ENCODE assay signal across 21 mouse cellular contexts in genomic region chr5:20795932-20796331, GRCm38 (mm10).
DNase-seq lines count a peak whose midpoint lies in the region; ATAC-seq lines count a peak whose summit lies in the region.
"Had no signal": no experiment of that assay in that cellular context is flagged by ENCODE, and none has a peak within 500 bp of the region (broad histone marks: within the 10 kb centered on the region; RNA-seq: fewer than 3 reads in every experiment).

No protein-coding gene starts in this region.

- H3K4me1 ChIP-seq in hindbrain, embryonic 16.5 days (ENCODE audit: control insufficient read depth, insufficient read depth, low read depth, low read length): no peaks in the 10 kb centered on the region
- no peaks in the 10 kb centered on the region for H3K4me1 ChIP-seq in hindbrain, embryonic 11.5 days (replicated peaks; ENCODE audit: control insufficient read depth, insufficient read depth, low read length)
- H3K4me1 ChIP-seq in midbrain, embryonic 14.5 days (ENCODE audit: control insufficient read depth, insufficient read depth, low read length): no peaks in the 10 kb centered on the region
- H3K4me1 ChIP-seq in midbrain, embryonic 10.5 days: no peaks in the 10 kb centered on the region
- H3K4me1 ChIP-seq in neural tube, embryonic 14.5 days (ENCODE audit: control insufficient read depth, insufficient read depth, low read length): no peaks in the 10 kb centered on the region
- H3K4me1 ChIP-seq in neural tube, embryonic 15.5 days: no peaks in the 10 kb centered on the region
- H3K4me1 ChIP-seq: embryonic facial prominence, embryonic 10.5 days; embryonic facial prominence, embryonic 12.5 days; forebrain, embryonic 12.5 days had no signal

- no peaks in the 10 kb centered on the region for H3K27me3 ChIP-seq in hindbrain, embryonic 16.5 days (replicated peaks; ENCODE audit: control insufficient read depth, insufficient read depth, low read length)
- H3K27me3 ChIP-seq in hindbrain, embryonic 11.5 days (ENCODE audit: control insufficient read depth, insufficient read depth, low read length): no peaks in the 10 kb centered on the region
- no peaks in the 10 kb centered on the region for H3K27me3 ChIP-seq in midbrain, embryonic 14.5 days (ENCODE audit: control insufficient read depth, insufficient read depth, low read length)
- no peaks in the 10 kb centered on the region for H3K27me3 ChIP-seq in midbrain, embryonic 10.5 days (ENCODE audit: low read depth, poor library complexity, severe bottlenecking)
- no peaks in the 10 kb centered on the region for H3K27me3 ChIP-seq in neural tube, embryonic 14.5 days (ENCODE audit: control insufficient read depth, insufficient read depth, low read length)
- H3K27me3 ChIP-seq in neural tube, embryonic 15.5 days (replicated peaks): no peaks in the 10 kb centered on the region
- H3K27me3 ChIP-seq: embryonic facial prominence, embryonic 12.5 days; forebrain, embryonic 12.5 days had no signal

- no peak overlapping the region for H3K4me3 ChIP-seq in hindbrain, embryonic 16.5 days (ENCODE audit: low read length)
- no peak overlapping the region for H3K4me3 ChIP-seq in hindbrain, embryonic 11.5 days (ENCODE audit: low read depth, low read length)
- no peak overlapping the region for H3K4me3 ChIP-seq in midbrain, embryonic 14.5 days (replicated peaks; ENCODE audit: low read depth, low read length)
- H3K4me3 ChIP-seq in midbrain, embryonic 10.5 days: no peak overlapping the region
- H3K4me3 ChIP-seq in neural tube, embryonic 14.5 days (ENCODE audit: low read depth, low read length): no peak overlapping the region
- no peak overlapping the region for H3K4me3 ChIP-seq in neural tube, embryonic 15.5 days (replicated peaks)
- H3K4me3 ChIP-seq: embryonic facial prominence, embryonic 10.5 days; embryonic facial prominence, embryonic 12.5 days; forebrain, embryonic 12.5 days had no signal

- no peaks in the 10 kb centered on the region for H3K9me3 ChIP-seq in hindbrain, embryonic 16.5 days (ENCODE audit: control insufficient read depth, low read length)
- no peaks in the 10 kb centered on the region for H3K9me3 ChIP-seq in hindbrain, embryonic 11.5 days (ENCODE audit: control insufficient read depth, low read length)
- no peaks in the 10 kb centered on the region for H3K9me3 ChIP-seq in midbrain, embryonic 14.5 days (ENCODE audit: control insufficient read depth, low read length)
- no peaks in the 10 kb centered on the region for H3K9me3 ChIP-seq in midbrain, embryonic 10.5 days (replicated peaks)
- H3K9me3 ChIP-seq in neural tube, embryonic 14.5 days (ENCODE audit: control insufficient read depth, low read length): no peaks in the 10 kb centered on the region
- H3K9me3 ChIP-seq in neural tube, embryonic 15.5 days (replicated peaks): no peaks in the 10 kb centered on the region
- H3K9me3 ChIP-seq: embryonic facial prominence, embryonic 10.5 days; embryonic facial prominence, embryonic 12.5 days; forebrain, embryonic 12.5 days had no signal

- ATAC-seq in hindbrain, embryonic 16.5 days: peak; percentile 85
- ATAC-seq in hindbrain, embryonic 11.5 days (ENCODE audit: low FRiP score): no peak
- ATAC-seq in midbrain, embryonic 14.5 days (ENCODE audit: low FRiP score, low TSS enrichment): no peak
- peak; percentile 51; the same call in 1 of the 2 replicates for ATAC-seq in neural tube, embryonic 14.5 days (ENCODE audit: low read depth)
- ATAC-seq in neural tube, embryonic 15.5 days (ENCODE audit: low FRiP score): 0 out of 2 replicates have a peak, but pooled peaks have one; percentile 50
- ATAC-seq: forebrain, embryonic 14.5 days; forebrain, embryonic 16.5 days had no signal

- H3K27ac ChIP-seq in hindbrain, embryonic 16.5 days (ENCODE audit: low read depth, low read length): peak overlapping the region; percentile 4; the same call in 1 of the 2 replicates
- no peak overlapping the region for H3K27ac ChIP-seq in hindbrain, embryonic 11.5 days (ENCODE audit: low read depth, low read length)
- no peak overlapping the region for H3K27ac ChIP-seq in midbrain, embryonic 14.5 days (replicated peaks; ENCODE audit: low read depth, low read length)
- H3K27ac ChIP-seq in midbrain, embryonic 10.5 days (replicated peaks): no peak overlapping the region
- no peak overlapping the region for H3K27ac ChIP-seq in neural tube, embryonic 14.5 days (ENCODE audit: low read depth, low read length)
- H3K27ac ChIP-seq in neural tube, embryonic 15.5 days (replicated peaks): no peak overlapping the region
- H3K27ac ChIP-seq: embryonic facial prominence, embryonic 10.5 days; embryonic facial prominence, embryonic 12.5 days; forebrain, embryonic 12.5 days had no signal

- DNase-seq in hindbrain, embryonic 11.5 days (ENCODE audit: low spot score): no peak
- peak; percentile 6 for DNase-seq in midbrain, embryonic 14.5 days
- DNase-seq in midbrain, embryonic 10.5 days (ENCODE audit: low spot score): no peak
- no peak for DNase-seq in neural tube, embryonic 10.5 days (ENCODE audit: extremely low spot score, low spot score)
- no peak for DNase-seq in c-Kit-positive CD71-positive TER-119-positive erythroid progenitor cells, embryonic 14.5 days (ENCODE audit: low spot score)
- DNase-seq: adrenal gland, adult 2 months; adrenal gland, postnatal 10 days; adrenal gland, postnatal 25 days; cerebellum, adult 11-12 months; cerebellum, adult 2 months; cerebellum, adult 9-10 months; cerebellum, postnatal 10 days; cerebellum, postnatal 25 days had no signal

- 74% methylated on average over 5 of the region's 5 CpGs for WGBS in hindbrain, embryonic 16.5 days
- 94% methylated on average over 5 of the region's 5 CpGs for WGBS in hindbrain, embryonic 11.5 days
- 85% methylated on average over 5 of the region's 5 CpGs for WGBS in midbrain, embryonic 14.5 days
- WGBS in midbrain, embryonic 10.5 days: 93% methylated on average over 5 of the region's 5 CpGs
- 72% methylated on average over 5 of the region's 5 CpGs for WGBS in neural tube, embryonic 14.5 days
- WGBS in neural tube, embryonic 15.5 days: 51% methylated on average over 5 of the region's 5 CpGs

- H3K9ac ChIP-seq in hindbrain, embryonic 16.5 days (ENCODE audit: low read depth, low read length): no peak overlapping the region
- H3K9ac ChIP-seq in hindbrain, embryonic 11.5 days (ENCODE audit: low read depth, low read length): no peak overlapping the region
- H3K9ac ChIP-seq in midbrain, embryonic 14.5 days (replicated peaks; ENCODE audit: low read length): no peak overlapping the region
- H3K9ac ChIP-seq in neural tube, embryonic 14.5 days (replicated peaks; ENCODE audit: low read depth, low read length): no peak overlapping the region
- no peak overlapping the region for H3K9ac ChIP-seq in neural tube, embryonic 15.5 days (replicated peaks)
- H3K9ac ChIP-seq: embryonic facial prominence, embryonic 12.5 days; forebrain, embryonic 12.5 days had no signal

- H3K4me2 ChIP-seq in hindbrain, embryonic 16.5 days (ENCODE audit: low read length): no peak overlapping the region
- H3K4me2 ChIP-seq in hindbrain, embryonic 11.5 days (replicated peaks; ENCODE audit: low read depth, low read length): no peak overlapping the region
- H3K4me2 ChIP-seq in midbrain, embryonic 14.5 days (ENCODE audit: low read length): no peak overlapping the region
- no peak overlapping the region for H3K4me2 ChIP-seq in neural tube, embryonic 14.5 days (ENCODE audit: low read depth, low read length)
- no peak overlapping the region for H3K4me2 ChIP-seq in neural tube, embryonic 15.5 days
- H3K4me2 ChIP-seq: embryonic facial prominence, embryonic 12.5 days; forebrain, embryonic 12.5 days had no signal

- H3K36me3 ChIP-seq in hindbrain, embryonic 16.5 days (ENCODE audit: control insufficient read depth, insufficient read depth, low read length): peaks cover 15% of the 10 kb centered on the region
- 0 out of 2 replicates have a peak, but pooled peaks cover 2% of the 10 kb centered on the region for H3K36me3 ChIP-seq in hindbrain, embryonic 11.5 days (ENCODE audit: control insufficient read depth, insufficient read depth, low read length)
- peaks cover 29% of the 10 kb centered on the region for H3K36me3 ChIP-seq in midbrain, embryonic 14.5 days (ENCODE audit: control insufficient read depth, insufficient read depth, low read length)
- peaks cover 50% of the 10 kb centered on the region for H3K36me3 ChIP-seq in midbrain, embryonic 10.5 days
- peaks cover 3% of the 10 kb centered on the region; the same call in 1 of the 2 replicates for H3K36me3 ChIP-seq in neural tube, embryonic 14.5 days (ENCODE audit: control insufficient read depth, insufficient read depth, low read length)
- H3K36me3 ChIP-seq in neural tube, embryonic 15.5 days: peaks cover 30% of the 10 kb centered on the region

Comparison
In these comparisons a context has a peak if more than half of its experiments do, and no peak if none do; other contexts are left out.
1. ATAC-seq: peak in hindbrain, embryonic 16.5 days (single experiment), neural tube, embryonic 14.5 days (single experiment) and neural tube, embryonic 15.5 days (single experiment); none in hindbrain, embryonic 11.5 days (single experiment) and midbrain, embryonic 14.5 days (single experiment).